Mouse (Mus musculus) CH12.LX (cell line): ENCODE results near the gene Ppp2r2c. TPM values are rescaled to one million over a fixed set of nuclear protein-coding genes. Genes with fewer than 3 reads are reported as not detected.
A peak's percentile ranks its signal among the peaks of the same experiment; 100 is the strongest.

Source experiments
- DNase-seq: peaks from one replicate; pipeline ENCODE4 v3.0.0-alpha.2; 2013; ENCODE audit errors: extremely low read depth
- H3K27ac ChIP-seq: 2 replicates; pipeline ENCODE4 v1.5.1; 2012; ENCODE audit warnings: low read depth, mild to moderate bottlenecking, control low read depth, moderate library complexity; ENCODE audit not compliant: insufficient read depth
- H3K27me3 ChIP-seq: replicated peaks from 2 replicates; pipeline ENCODE3; 2012; ENCODE audit warnings: inconsistent platforms
- H3K36me3 ChIP-seq, 2 experiments: replicated peaks in 1 of 2; 2 replicates each; pipeline versions ENCODE3 to v1.6.1; 2012; ENCODE audit warnings: inconsistent platforms in 1 of 2, low read length in 1 of 2, mild to moderate bottlenecking in 1 of 2, mixed read lengths in 1 of 2, moderate library complexity in 1 of 2; ENCODE audit not compliant: control insufficient read depth in 1 of 2, insufficient read depth in 1 of 2
- H3K4me1 ChIP-seq, 2 experiments: 2 replicates each; pipeline ENCODE4 v1.6.1; 2012; ENCODE audit warnings: inconsistent platforms in 1 of 2, moderate library complexity in 1 of 2; ENCODE audit not compliant: insufficient read depth in 2 of 2, control insufficient read depth in 1 of 2
- H3K4me2 ChIP-seq: 2 replicates; pipeline ENCODE4 v1.6.1; 2012; ENCODE audit warnings: low read depth, mild to moderate bottlenecking, control low read depth; ENCODE audit not compliant: poor library complexity, insufficient read depth, severe bottlenecking
- H3K4me3 ChIP-seq, 3 experiments: fragments of 150-350 bp in 1 of 3; sonication (generic) in 1 of 3; replicated peaks in 1 of 3; 2 replicates each; pipeline versions ENCODE3 to v1.5.1; 2011 to 2012; ENCODE audit warnings: low read depth in 2 of 3, low read length in 2 of 3, mild to moderate bottlenecking in 2 of 3, moderate library complexity in 2 of 3, control low read depth in 1 of 3, improper control_type of control experiment in 1 of 3, inconsistent platforms in 1 of 3, mixed read lengths in 1 of 3; ENCODE audit not compliant: poor library complexity in 1 of 3
- H3K79me2 ChIP-seq: replicated peaks from 2 replicates; pipeline ENCODE4 v1.6.1; 2012; ENCODE audit warnings: mild to moderate bottlenecking, moderate library complexity; ENCODE audit not compliant: control insufficient read depth, poor library complexity, insufficient read depth, severe bottlenecking; ENCODE audit errors: extremely low read depth
- H3K9ac ChIP-seq: 2 replicates; pipeline ENCODE4 v1.6.1; 2012; ENCODE audit warnings: low read depth, mild to moderate bottlenecking, control low read depth, moderate library complexity; ENCODE audit not compliant: insufficient read depth
- H3K9me3 ChIP-seq: replicated peaks from 2 replicates; pipeline ENCODE3; 2012; ENCODE audit warnings: low read length, inconsistent platforms, mixed read lengths
- BHLHE40 ChIP-seq: IDR thresholded peaks from 2 replicates; pipeline ENCODE4 v1.6.1; 2011; ENCODE audit warnings: mild to moderate bottlenecking, low read depth, low read length, improper control_type of control experiment
- CHD1 ChIP-seq: IDR thresholded peaks from 2 replicates; pipeline ENCODE4 v1.6.1; 2012; ENCODE audit warnings: low read depth, low read length, improper control_type of control experiment, inconsistent platforms
- CHD2 ChIP-seq: IDR thresholded peaks from 2 replicates; pipeline ENCODE4 v1.6.1; 2011; ENCODE audit warnings: low read length, improper control_type of control experiment
- CTCF ChIP-seq, 2 experiments: IDR thresholded peaks in 1 of 2; conservative IDR thresholded peaks in 1 of 2; 2 replicates each; pipeline ENCODE4 v1.5.1; 2011 to 2012; ENCODE audit warnings: low read depth in 2 of 2, low read length in 2 of 2, improper control_type of control experiment in 1 of 2, inconsistent platforms in 1 of 2, mild to moderate bottlenecking in 1 of 2, moderate library complexity in 1 of 2
- E2F4 ChIP-seq: IDR thresholded peaks from 2 replicates; pipeline ENCODE4 v1.6.1; 2011; ENCODE audit warnings: low read depth, low read length, improper control_type of control experiment; ENCODE audit not compliant: insufficient replicate concordance
- ELF1 ChIP-seq: IDR thresholded peaks from 2 replicates; pipeline ENCODE4 v1.6.1; 2014; ENCODE audit warnings: low read depth, mild to moderate bottlenecking, inconsistent platforms, low read length, improper control_type of control experiment
- EP300 ChIP-seq: IDR thresholded peaks from 2 replicates; pipeline ENCODE4 v1.6.1; 2011; ENCODE audit warnings: low read length, improper control_type of control experiment
- ETS1 ChIP-seq: conservative IDR thresholded peaks from 2 replicates; pipeline ENCODE4 v1.6.1; 2012; ENCODE audit warnings: low read depth, mild to moderate bottlenecking, inconsistent platforms, low read length, improper control_type of control experiment, moderate library complexity
- IRF4 ChIP-seq: IDR thresholded peaks from 2 replicates; pipeline ENCODE4 v1.6.1; 2014; ENCODE audit warnings: low read depth, mild to moderate bottlenecking, inconsistent platforms, low read length, improper control_type of control experiment
- KAT2A ChIP-seq: IDR thresholded peaks from 2 replicates; pipeline ENCODE4 v1.6.1; 2012; ENCODE audit warnings: low read length, improper control_type of control experiment, inconsistent platforms; ENCODE audit not compliant: insufficient replicate concordance
- MEF2A ChIP-seq: IDR thresholded peaks from 2 replicates; pipeline ENCODE4 v1.6.1; 2014; ENCODE audit warnings: low read depth, mild to moderate bottlenecking, inconsistent platforms, low read length, improper control_type of control experiment, borderline replicate concordance
- MXI1 ChIP-seq: IDR thresholded peaks from 2 replicates; pipeline ENCODE4 v1.6.1; 2011; ENCODE audit warnings: mild to moderate bottlenecking, low read depth, low read length, improper control_type of control experiment
- NELFE ChIP-seq: IDR thresholded peaks from 2 replicates; pipeline ENCODE4 v1.6.1; 2011; ENCODE audit warnings: low read depth, low read length, improper control_type of control experiment
- POLR2A ChIP-seq: IDR thresholded peaks from 2 replicates; pipeline ENCODE4 v1.6.1; 2011; ENCODE audit warnings: low read depth, mild to moderate bottlenecking, improper control_type of control experiment, low read length
- POLR2AphosphoS2 ChIP-seq: IDR thresholded peaks from 2 replicates; pipeline ENCODE4 v1.6.1; 2011; ENCODE audit warnings: low read depth, low read length, improper control_type of control experiment
- RAD21 ChIP-seq: IDR thresholded peaks from 2 replicates; pipeline ENCODE4 v1.6.1; 2011; ENCODE audit warnings: low read depth, mild to moderate bottlenecking, low read length, improper control_type of control experiment, moderate library complexity
- RCOR1 ChIP-seq: conservative IDR thresholded peaks from 2 replicates; pipeline ENCODE4 v1.6.1; 2012; ENCODE audit warnings: low read depth, mild to moderate bottlenecking, inconsistent platforms, low read length, improper control_type of control experiment
- SIN3A ChIP-seq: IDR thresholded peaks from 2 replicates; pipeline ENCODE4 v1.6.1; 2012; ENCODE audit warnings: low read length, improper control_type of control experiment, inconsistent platforms
- SMC3 ChIP-seq: IDR thresholded peaks from 2 replicates; pipeline ENCODE4 v1.6.1; 2011; ENCODE audit warnings: low read depth, low read length, improper control_type of control experiment
- TBP ChIP-seq: conservative IDR thresholded peaks from 2 replicates; pipeline ENCODE4 v1.6.1; 2011; ENCODE audit warnings: low read depth, low read length, improper control_type of control experiment
- TCF12 ChIP-seq: IDR thresholded peaks from 2 replicates; pipeline ENCODE4 v1.6.1; 2014; ENCODE audit warnings: low read depth, mild to moderate bottlenecking, inconsistent platforms, low read length, improper control_type of control experiment
- UBTF ChIP-seq: IDR thresholded peaks from 2 replicates; pipeline ENCODE4 v1.6.1; 2012; ENCODE audit warnings: low read depth, mild to moderate bottlenecking, inconsistent platforms, low read length, improper control_type of control experiment, moderate library complexity
- USF2 ChIP-seq: conservative IDR thresholded peaks from 2 replicates; pipeline ENCODE4 v1.6.1; 2011; ENCODE audit warnings: low read depth, low read length, improper control_type of control experiment
- ZKSCAN1 ChIP-seq: IDR thresholded peaks from 2 replicates; pipeline ENCODE4 v1.6.1; 2012; ENCODE audit warnings: low read depth, inconsistent platforms, low read length, improper control_type of control experiment, borderline replicate concordance
- ZMIZ1 ChIP-seq: IDR thresholded peaks from 2 replicates; pipeline ENCODE4 v1.6.1; 2012; ENCODE audit warnings: low read depth, mild to moderate bottlenecking, inconsistent platforms, low read length, improper control_type of control experiment
- ZNF384 ChIP-seq: IDR thresholded peaks from 2 replicates; pipeline ENCODE4 v1.6.1; 2012; ENCODE audit warnings: low read depth, low read length, improper control_type of control experiment, inconsistent platforms
- dilution Hi-C: fragments of 300-500 bp; cut with MboI; formaldehyde crosslinking; loops from 2 replicates; pipeline ENCODE4 v1.14.3; 2020; ENCODE audit warnings: low sequenced_read_pairs; ENCODE audit not compliant: extremely low pct_unique_long_range_greater_than_20kb, extremely low pct_ligation_motif_present
- in situ Hi-C: fragments of 300-500 bp; cut with MboI; formaldehyde crosslinking; loops from 3 replicates; pipeline ENCODE4 v1.14.3; 2019; ENCODE audit warnings: low sequenced_read_pairs, low pct_ligation_motif_present, low pct_unique_long_range_greater_than_20kb, mixed read lengths
- polyA plus RNA-seq: library from polyadenylated mRNA; unstranded; fragments of >175 nt; gene quantifications from 2 replicates; pipeline ENCODE4 v1.2.1, GENCODE M21; 2012; ENCODE audit warnings: low read depth; ENCODE audit not compliant: insufficient read length
- total RNA-seq, 2 experiments: library from RNA; depleted of rRNA; stranded (reverse); fragments of 300-350 nt in 1 of 2; fragments of >200 nt in 1 of 2; gene quantifications; 2 replicates each; pipeline ENCODE4 v1.2.3; 2012 to 2014

Ppp2r2c gene
- total and polyA plus RNA-seq, 3 experiments: 0.07 to 0.21 TPM; not detected in 1

GRCm38 (mm10) chr5:36835933-36836332 lies 32.4 kb upstream of the Ppp2r2c start (continued):
- TF ChIP-seq NELFE (peak; percentile 31; the same call in 1 of the 2 replicates), IRF4 (peak; percentile 30; the same call in 1 of the 2 replicates)

DNA sequence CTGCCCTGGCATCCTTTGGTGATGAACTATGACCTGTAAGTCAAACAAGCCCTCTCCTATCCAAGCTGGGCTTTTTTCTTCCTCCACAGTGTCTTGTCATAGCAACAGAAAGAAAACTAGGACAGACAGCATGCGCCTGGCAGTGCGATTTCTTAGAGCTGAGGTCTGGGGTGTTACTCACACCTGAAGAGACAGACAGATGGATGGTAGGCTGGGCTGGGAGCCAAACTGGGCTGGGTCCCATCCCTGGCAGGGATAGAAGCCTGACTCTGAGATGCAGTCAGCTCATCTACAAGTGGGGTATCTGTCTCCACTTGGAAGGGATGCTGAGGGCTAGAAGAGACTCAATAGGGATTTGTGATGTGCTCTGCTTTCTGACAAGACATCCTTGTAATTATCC lies 29.3 kb upstream of the Ppp2r2c start:
- Histone ChIP-seq H3K4me1 (no peaks in the 10 kb centered on the region), H3K79me2 (no peaks in the 10 kb centered on the region), H3K9me3 (peaks cover 21% of the 10 kb centered on the region), H3K36me3 (no peaks in the 10 kb centered on the region), H3K4me2 (no peak overlapping the region), H3K27me3 (peaks cover 73% of the 10 kb centered on the region), H3K4me3 (no peak overlapping the region), H3K9ac (no peak overlapping the region), H3K27ac (no peak overlapping the region)
- TF ChIP-seq IRF4 (no peak), POLR2AphosphoS2 (no peak), UBTF (no peak), TCF12 (no peak), ELF1 (no peak), RCOR1 (no peak), USF2 (no peak), EP300 (no peak), SIN3A (no peak), CHD2 (no peak), ETS1 (no peak), ZNF384 (no peak), RAD21 (no peak), NELFE (no peak), E2F4 (no peak), CTCF (conservative IDR thresholded peaks at IDR 0.05 in 1 of 2, IDR thresholded peaks at IDR 0.05 in 1 of 2; ENCODE audit: low read depth in 2 of 2, low read length in 2 of 2) (no peak), KAT2A (no peak), TBP (no peak), CHD1 (no peak)
- in situ Hi-C loops: no loop called here
- no peak for DNase-seq
- dilution Hi-C loops: no loop called here

GRCm38 (mm10) chr5:36839602-36840001 lies 28.7 kb upstream of the Ppp2r2c start:
- H3K79me2 ChIP-seq: no peaks in the 10 kb centered on the region
- H3K4me3 ChIP-seq: no peak overlapping the region
- peaks cover 23% of the 10 kb centered on the region for H3K9me3 ChIP-seq
- no peaks in the 10 kb centered on the region for H3K36me3 ChIP-seq
- no peaks in the 10 kb centered on the region for H3K4me1 ChIP-seq
- no peak overlapping the region for H3K27ac ChIP-seq
- no peak overlapping the region for H3K9ac ChIP-seq
- H3K4me2 ChIP-seq: no peak overlapping the region
- TF ChIP-seq CTCF (conservative IDR thresholded peaks at IDR 0.05 in 1 of 2, IDR thresholded peaks at IDR 0.05 in 1 of 2; ENCODE audit: low read depth in 2 of 2, low read length in 2 of 2): no peak
- no peak for TF ChIP-seq E2F4
- TF ChIP-seq ZKSCAN1: no peak
- no peak for TF ChIP-seq ZMIZ1
- TF ChIP-seq BHLHE40: no peak
- no peak for TF ChIP-seq POLR2A
- TF ChIP-seq ELF1: no peak
- no peak for TF ChIP-seq POLR2AphosphoS2
- no peak for TF ChIP-seq SMC3
- TF ChIP-seq MEF2A: no peak
- no peak for TF ChIP-seq ETS1
- no peak for TF ChIP-seq TBP
- TF ChIP-seq MXI1: no peak
- DNase-seq: no peak
- dilution Hi-C loops (no loop called here), in situ Hi-C loops (no loop called here)
- H3K27me3 ChIP-seq: peaks cover 75% of the 10 kb centered on the region
